18 mouse cellular contexts compared by ENCODE assay signal in the genomic region with DNA sequence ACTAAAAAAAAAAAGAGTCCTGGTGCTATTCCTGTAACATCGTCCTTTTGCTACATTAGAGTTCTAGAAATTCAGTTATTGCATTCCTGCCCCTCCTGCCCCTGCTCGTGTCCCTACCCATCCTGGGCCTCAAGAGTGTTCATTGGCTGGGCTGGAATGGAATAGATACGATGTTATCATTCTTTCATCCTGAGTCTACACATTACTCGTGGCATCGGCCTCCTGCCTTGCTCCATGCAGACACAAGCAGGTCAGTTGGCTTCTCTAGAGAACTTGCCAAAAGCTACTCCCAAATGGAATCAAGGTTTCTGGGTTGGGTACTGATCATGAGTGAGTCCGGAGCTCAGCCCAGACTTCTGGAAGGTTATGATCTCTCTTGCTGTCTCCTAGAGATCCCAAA. TPM values are rescaled to one million over a fixed set of nuclear protein-coding genes. Genes with fewer than 3 reads are reported as not detected.
DNase-seq lines count a peak whose midpoint lies in the region; ATAC-seq and TF ChIP-seq lines count a peak whose summit lies in the region.
"Had no signal": no experiment of that assay in that cellular context is flagged by ENCODE, and none has a peak within 500 bp of the region (broad histone marks: within the 10 kb centered on the region; RNA-seq: fewer than 3 reads in every experiment).

No protein-coding gene starts in this region.

- H3K9me3 ChIP-seq in forebrain, embryonic 10.5 days, result no peaks in the 10 kb centered on the region
- no peaks in the 10 kb centered on the region for H3K9me3 ChIP-seq in forebrain, embryonic 11.5 days (ENCODE audit: control insufficient read depth, low read length)
- H3K9me3 ChIP-seq in kidney, postnatal 0 days (replicated peaks; ENCODE audit: low read length), result no peaks in the 10 kb centered on the region
- no peaks in the 10 kb centered on the region for H3K9me3 ChIP-seq in liver, embryonic 16.5 days (replicated peaks; ENCODE audit: control insufficient read depth, low read length)
- H3K9me3 ChIP-seq: heart, embryonic 13.5 days; megakaryocyte, embryonic 14.5 days had no signal

- no peak for DNase-seq in forebrain, embryonic 10.5 days (ENCODE audit: extremely low spot score, low spot score)
- DNase-seq in forebrain, embryonic 11.5 days (ENCODE audit: low spot score), result no peak
- no peak for DNase-seq in kidney, postnatal 0 days (ENCODE audit: low spot score)
- DNase-seq in kidney, postnatal 14 days, result no peak
- DNase-seq in gastrocnemius, postnatal 25 days, result no peak
- DNase-seq in thymus, adult 18-20 months, result no peak
- DNase-seq: adrenal gland, postnatal 36 days; cerebellum, adult 11-12 months; cerebellum, postnatal 14 days; lung, adult 18-20 months; lung, postnatal 14 days had no signal

- 0 out of 2 replicates have a peak overlapping the region, but pooled peaks have one; percentile 63 for H3K27ac ChIP-seq in forebrain, embryonic 10.5 days
- no peak overlapping the region for H3K27ac ChIP-seq in forebrain, embryonic 11.5 days (ENCODE audit: low read depth, low read length)
- peak overlapping the region; percentile 25; the same call in 1 of the 2 replicates for H3K27ac ChIP-seq in kidney, postnatal 0 days
- H3K27ac ChIP-seq in embryonic fibroblast, embryonic 13.5 days (ENCODE audit: insufficient read depth, low read length), result peak overlapping the region; percentile 8; the same call in 1 of the 2 replicates
- peak overlapping the region; percentile 34; the same call in 1 of the 2 replicates for H3K27ac ChIP-seq in liver, embryonic 16.5 days (ENCODE audit: low read length)
- H3K27ac ChIP-seq: heart, embryonic 13.5 days; left cerebral cortex, adult 2 months had no signal

- H3K9ac ChIP-seq in forebrain, embryonic 11.5 days (ENCODE audit: low read length), result no peak overlapping the region
- H3K9ac ChIP-seq in kidney, postnatal 0 days (ENCODE audit: low read depth, low read length), result no peak overlapping the region
- no peak overlapping the region for H3K9ac ChIP-seq in liver, embryonic 16.5 days (ENCODE audit: low read depth, low read length)
- H3K9ac ChIP-seq: heart, embryonic 13.5 days had no signal

- no peaks in the 10 kb centered on the region for H3K27me3 ChIP-seq in forebrain, embryonic 10.5 days (ENCODE audit: poor library complexity, severe bottlenecking)
- H3K27me3 ChIP-seq in forebrain, embryonic 11.5 days (ENCODE audit: control insufficient read depth, insufficient read depth, low read length), result no peaks in the 10 kb centered on the region
- no peaks in the 10 kb centered on the region for H3K27me3 ChIP-seq in kidney, postnatal 0 days (ENCODE audit: insufficient read depth, low read length)
- no peaks in the 10 kb centered on the region for H3K27me3 ChIP-seq in liver, embryonic 16.5 days (ENCODE audit: control insufficient read depth, insufficient read depth, low read depth, low read length)

- H3K36me3 ChIP-seq in forebrain, embryonic 10.5 days (replicated peaks), result peaks cover 49% of the 10 kb centered on the region
- no peaks in the 10 kb centered on the region for H3K36me3 ChIP-seq in forebrain, embryonic 11.5 days (ENCODE audit: control insufficient read depth, insufficient read depth, low read length)
- no peaks in the 10 kb centered on the region for H3K36me3 ChIP-seq in kidney, postnatal 0 days (ENCODE audit: insufficient read depth, low read length)
- no peaks in the 10 kb centered on the region for H3K36me3 ChIP-seq in liver, embryonic 16.5 days (ENCODE audit: control insufficient read depth, insufficient read depth)
- H3K36me3 ChIP-seq: heart, embryonic 13.5 days had no signal

- no peak overlapping the region for H3K4me3 ChIP-seq in forebrain, embryonic 10.5 days
- no peak overlapping the region for H3K4me3 ChIP-seq in forebrain, embryonic 11.5 days (ENCODE audit: low read depth, low read length)
- H3K4me3 ChIP-seq in kidney, postnatal 0 days (replicated peaks; ENCODE audit: low read depth, low read length), result no peak overlapping the region
- no peak overlapping the region for H3K4me3 ChIP-seq in embryonic fibroblast, embryonic 13.5 days (ENCODE audit: insufficient read depth, low read length)
- no peak overlapping the region for H3K4me3 ChIP-seq in liver, embryonic 16.5 days (ENCODE audit: low read depth, low read length)
- H3K4me3 ChIP-seq: heart, embryonic 13.5 days; left cerebral cortex, adult 2 months; megakaryocyte, embryonic 14.5 days had no signal

- TF ChIP-seq CTCF in kidney, postnatal 0 days (IDR thresholded peaks at IDR 0.05; ENCODE audit: low read depth), result no peak
- TF ChIP-seq CTCF in embryonic fibroblast, embryonic 13.5 days (IDR thresholded peaks at IDR 0.05; ENCODE audit: borderline replicate concordance, insufficient read depth, low read length), result no peak

- H3K4me2 ChIP-seq in forebrain, embryonic 11.5 days (ENCODE audit: low read depth, low read length, severe bottlenecking), result no peak overlapping the region
- H3K4me2 ChIP-seq in kidney, postnatal 0 days (ENCODE audit: low read length), result no peak overlapping the region
- H3K4me2 ChIP-seq in liver, embryonic 16.5 days (ENCODE audit: low read depth, low read length), result no peak overlapping the region
- H3K4me2 ChIP-seq: heart, embryonic 13.5 days had no signal

- H3K4me1 ChIP-seq in forebrain, embryonic 10.5 days, result peaks cover 93% of the 10 kb centered on the region
- H3K4me1 ChIP-seq in forebrain, embryonic 11.5 days (replicated peaks; ENCODE audit: control insufficient read depth, insufficient read depth, low read length), result peaks cover 19% of the 10 kb centered on the region; the same call in 1 of the 2 replicates
- H3K4me1 ChIP-seq in kidney, postnatal 0 days (replicated peaks; ENCODE audit: insufficient read depth, low read length), result peaks cover 29% of the 10 kb centered on the region; the same call in 1 of the 2 replicates
- H3K4me1 ChIP-seq in embryonic fibroblast, embryonic 13.5 days (ENCODE audit: control insufficient read depth, insufficient read depth, low read length), result 0 out of 2 replicates have a peak, but pooled peaks cover 10% of the 10 kb centered on the region
- peaks cover 9% of the 10 kb centered on the region for H3K4me1 ChIP-seq in liver, embryonic 16.5 days (ENCODE audit: control insufficient read depth, low read depth, low read length)
- H3K4me1 ChIP-seq: megakaryocyte, embryonic 14.5 days had no signal

- ATAC-seq in forebrain, embryonic 11.5 days (replicated peaks; ENCODE audit: low FRiP score), result no peak
- no peak for ATAC-seq in kidney, postnatal 0 days (replicated peaks; ENCODE audit: low FRiP score, low read depth)
- no peak for ATAC-seq in liver, embryonic 16.5 days (ENCODE audit: low read depth)
- ATAC-seq: CD4-positive, CD25-positive, alpha-beta regulatory T cell, adult 4 months; midbrain, embryonic 16.5 days had no signal

- 89% methylated on average over 6 of the region's 6 CpGs for WGBS in forebrain, embryonic 10.5 days
- WGBS in forebrain, embryonic 11.5 days, result 87% methylated on average over 6 of the region's 6 CpGs
- 68% methylated on average over 6 of the region's 6 CpGs for WGBS in kidney, postnatal 0 days
- WGBS in liver, embryonic 16.5 days (ENCODE audit: insufficient replicate concordance), result 50% methylated on average over 6 of the region's 6 CpGs

- no peak for TF ChIP-seq POLR2A in embryonic fibroblast, embryonic 13.5 days (IDR thresholded peaks at IDR 0.05; ENCODE audit: low read depth, low read length)

RNA-seq across cellular contexts. Expression of gene Nectin1, which starts 9.7 kb away (rescaled TPM):
- 7.4 and 7.6 TPM in 2 replicates for polyA plus RNA-seq in forebrain, embryonic 10.5 days (2016; fragmentation: Nextera tagmentation; extraction: Ambion mirVana)
- polyA plus RNA-seq in forebrain, embryonic 11.5 days (2014; fragmentation: Nextera tagmentation; extraction: Ambion mirVana), result 12.3 and 12.4 TPM in 2 replicates
- 3.7 and 3.9 TPM in 2 replicates for polyA plus RNA-seq in kidney, postnatal 0 days (2015; fragmentation: Nextera tagmentation; extraction: Ambion mirVana)
- 13.2 and 25.8 TPM in 2 replicates for polyA plus RNA-seq in embryonic fibroblast, embryonic 13.5 days (2011; ENCODE audit: insufficient read length, low read depth, missing spikeins)
- 1.6 and 1.7 TPM in 2 replicates for polyA plus RNA-seq in liver, embryonic 16.5 days (2015; fragmentation: Nextera tagmentation; extraction: Ambion mirVana)
- total RNA-seq in gastrocnemius, postnatal 25 days (2021), result 1 to 10 TPM; 2.1 to 2.6 TPM
